20 mouse cellular contexts compared by ENCODE assay signal in the genomic region with DNA sequence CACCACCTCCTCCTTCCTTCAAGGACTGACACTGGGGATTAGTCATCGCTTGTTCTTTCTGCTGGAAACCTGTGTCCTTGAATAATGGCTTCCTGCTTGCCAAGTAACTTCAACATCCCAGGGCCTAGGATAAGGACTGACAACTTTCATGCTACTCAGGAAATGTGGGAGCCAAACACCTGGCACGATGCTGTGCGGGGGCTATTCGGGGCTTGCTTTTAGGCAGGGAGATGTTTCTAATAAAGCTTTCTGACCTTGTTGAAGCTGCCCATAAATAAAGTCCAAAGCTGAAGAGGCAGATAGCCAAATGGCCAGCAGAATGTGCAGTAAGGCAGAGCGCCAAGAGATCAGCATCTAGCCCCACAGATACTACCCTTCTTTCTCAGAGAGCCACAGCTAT. TPM values are rescaled to one million over a fixed set of nuclear protein-coding genes. Genes with fewer than 3 reads are reported as not detected.
A peak's percentile ranks its signal among the peaks of the same experiment; 100 is the strongest.
DNase-seq lines count a peak whose midpoint lies in the region; ATAC-seq and TF ChIP-seq lines count a peak whose summit lies in the region.
"Had no signal": no experiment of that assay in that cellular context is flagged by ENCODE, and none has a peak within 500 bp of the region (broad histone marks: within the 10 kb centered on the region; RNA-seq: fewer than 3 reads in every experiment).

No protein-coding gene starts in this region.

- DNase-seq in cerebellum, adult 9-11 months = peak; percentile 7
- DNase-seq in cerebellum, adult 11-12 months = no peak
- peak; percentile 27 for DNase-seq in lung, embryonic 14.5 days
- no peak for DNase-seq in lung, postnatal 25 days (ENCODE audit: low spot score)
- peak; percentile 53 for DNase-seq in adrenal gland, postnatal 14 days
- DNase-seq: B cell, adult 2 months; gastrocnemius, postnatal 14 days; heart, postnatal 14 days; lung, postnatal 14 days had no signal

- TF ChIP-seq POLR2A in testis, adult 2 months (IDR thresholded peaks at IDR 0.05; ENCODE audit: control insufficient read depth, low read depth, low read length) = no peak

- no peak overlapping the region for H3K27ac ChIP-seq in lung, embryonic 14.5 days (ENCODE audit: low read depth)
- H3K27ac ChIP-seq in testis, adult 2 months (ENCODE audit: control insufficient read depth, insufficient read depth, low read depth, low read length) = peak overlapping the region; percentile 83
- H3K27ac ChIP-seq in hindbrain, embryonic 12.5 days = no peak overlapping the region
- no peak overlapping the region for H3K27ac ChIP-seq in forebrain, embryonic 12.5 days
- H3K27ac ChIP-seq: embryonic facial prominence, embryonic 10.5 days; heart, embryonic 10.5 days; limb, embryonic 10.5 days; liver, embryonic 14.5 days; midbrain, embryonic 10.5 days; stomach, postnatal 0 days had no signal

- H3K4me1 ChIP-seq in lung, embryonic 14.5 days (ENCODE audit: insufficient read depth) = peaks cover 10% of the 10 kb centered on the region
- H3K4me1 ChIP-seq in testis, adult 2 months (ENCODE audit: control insufficient read depth, insufficient read depth, low read length) = peaks cover 3% of the 10 kb centered on the region; the same call in 1 of the 2 replicates
- H3K4me1 ChIP-seq in hindbrain, embryonic 12.5 days = no peaks in the 10 kb centered on the region
- H3K4me1 ChIP-seq in forebrain, embryonic 12.5 days = no peaks in the 10 kb centered on the region; the same call in 1 of the 2 replicates
- H3K4me1 ChIP-seq: embryonic facial prominence, embryonic 10.5 days; midbrain, embryonic 10.5 days had no signal

- no peak overlapping the region for H3K4me2 ChIP-seq in lung, embryonic 14.5 days
- no peak overlapping the region for H3K4me2 ChIP-seq in hindbrain, embryonic 12.5 days (replicated peaks)
- no peak overlapping the region for H3K4me2 ChIP-seq in forebrain, embryonic 12.5 days

- no peak overlapping the region for H3K4me3 ChIP-seq in lung, embryonic 14.5 days (ENCODE audit: low read depth, low read length)
- H3K4me3 ChIP-seq in testis, adult 2 months (ENCODE audit: control insufficient read depth, low read depth, low read length) = no peak overlapping the region
- H3K4me3 ChIP-seq in hindbrain, embryonic 12.5 days = no peak overlapping the region
- no peak overlapping the region for H3K4me3 ChIP-seq in forebrain, embryonic 12.5 days (replicated peaks)
- H3K4me3 ChIP-seq: embryonic facial prominence, embryonic 10.5 days; erythroblast, embryonic 14.5 days; heart, embryonic 10.5 days; limb, embryonic 10.5 days; midbrain, embryonic 10.5 days; myocyte had no signal

- no peak for TF ChIP-seq CTCF in lung, embryonic 14.5 days (IDR thresholded peaks at IDR 0.05; ENCODE audit: low read depth)
- TF ChIP-seq CTCF in testis, adult 2 months (IDR thresholded peaks at IDR 0.05; ENCODE audit: control insufficient read depth, insufficient read depth, insufficient replicate concordance, low read depth, low read length) = no peak

- no peaks in the 10 kb centered on the region for H3K27me3 ChIP-seq in lung, embryonic 14.5 days (ENCODE audit: insufficient read depth, low read length)
- H3K27me3 ChIP-seq in testis, adult 2 months (ENCODE audit: control insufficient read depth, insufficient read depth, low read length) = no peaks in the 10 kb centered on the region
- H3K27me3 ChIP-seq in hindbrain, embryonic 12.5 days = no peaks in the 10 kb centered on the region
- H3K27me3 ChIP-seq in forebrain, embryonic 12.5 days = no peaks in the 10 kb centered on the region; the same call in 1 of the 2 replicates

- H3K9ac ChIP-seq in lung, embryonic 14.5 days = no peak overlapping the region
- no peak overlapping the region for H3K9ac ChIP-seq in hindbrain, embryonic 12.5 days
- H3K9ac ChIP-seq in forebrain, embryonic 12.5 days = no peak overlapping the region
- H3K9ac ChIP-seq: liver, embryonic 14.5 days had no signal

- ATAC-seq in lung, embryonic 14.5 days (ENCODE audit: insufficient read depth) = no peak
- ATAC-seq in hindbrain, embryonic 12.5 days (ENCODE audit: low FRiP score) = no peak
- no peak for ATAC-seq in forebrain, embryonic 12.5 days (ENCODE audit: low FRiP score)

- H3K36me3 ChIP-seq in lung, embryonic 14.5 days (ENCODE audit: insufficient read depth) = no peaks in the 10 kb centered on the region
- no peaks in the 10 kb centered on the region for H3K36me3 ChIP-seq in testis, adult 2 months (ENCODE audit: control insufficient read depth, insufficient read depth, low read length)
- H3K36me3 ChIP-seq in hindbrain, embryonic 12.5 days = no peaks in the 10 kb centered on the region
- no peaks in the 10 kb centered on the region for H3K36me3 ChIP-seq in forebrain, embryonic 12.5 days (replicated peaks)
- H3K36me3 ChIP-seq: embryonic facial prominence, embryonic 10.5 days; heart, embryonic 10.5 days; limb, embryonic 10.5 days; midbrain, embryonic 10.5 days had no signal

- WGBS in lung, embryonic 14.5 days = 60% methylated on average over 5 of the region's 5 CpGs
- 90% methylated on average over 5 of the region's 5 CpGs for WGBS in hindbrain, embryonic 12.5 days
- WGBS in forebrain, embryonic 12.5 days = 91% methylated on average over 5 of the region's 5 CpGs

- no peaks in the 10 kb centered on the region for H3K9me3 ChIP-seq in lung, embryonic 14.5 days (ENCODE audit: low read depth, low read length)
- H3K9me3 ChIP-seq in hindbrain, embryonic 12.5 days (replicated peaks) = no peaks in the 10 kb centered on the region
- H3K9me3 ChIP-seq in forebrain, embryonic 12.5 days = no peaks in the 10 kb centered on the region
- H3K9me3 ChIP-seq: embryonic facial prominence, embryonic 10.5 days; heart, embryonic 10.5 days; limb, embryonic 10.5 days; midbrain, embryonic 10.5 days had no signal

RNA-seq across cellular contexts. Expression of a gene that starts 35.3 kb away (rescaled TPM):
- polyA plus RNA-seq in lung, embryonic 14.5 days (2014; fragmentation: Nextera tagmentation; extraction: Ambion mirVana) = 23.3 and 24.5 TPM in 2 replicates
- total RNA-seq in adrenal gland, postnatal 14 days (2021) = 88.7 and 96.0 TPM in 2 replicates
- polyA plus RNA-seq in testis, adult 2 months (2012; rRNA removed) = 3.0 and 3.6 TPM in 2 replicates
- polyA plus RNA-seq in hindbrain, embryonic 12.5 days (2016; fragmentation: Nextera tagmentation; extraction: Ambion mirVana) = 30.2 and 34.3 TPM in 2 replicates
- 24.5 and 27.7 TPM in 2 replicates for polyA plus RNA-seq in forebrain, embryonic 12.5 days (2016; fragmentation: Nextera tagmentation; extraction: Ambion mirVana)

Comparison
In these comparisons a context has a peak if more than half of its experiments do, and no peak if none do; other contexts are left out.
1. DNase-seq: peak in cerebellum, adult 9-11 months (single experiment), lung, embryonic 14.5 days (single experiment) and adrenal gland, postnatal 14 days (single experiment); none in cerebellum, adult 11-12 months (single experiment) and lung, postnatal 25 days (single experiment).